Mouse (Mus musculus): Measurements from ENCODE around the gene Xpo6. TPM values are rescaled to one million over a fixed set of nuclear protein-coding genes. Genes with fewer than 3 reads are reported as not detected.
A peak's percentile ranks its signal among the peaks of the same experiment; 100 is the strongest.

Xpo6 gene
- polyA plus RNA-seq, 1 experiment from 2014 or later: 39.8 TPM

DNA sequence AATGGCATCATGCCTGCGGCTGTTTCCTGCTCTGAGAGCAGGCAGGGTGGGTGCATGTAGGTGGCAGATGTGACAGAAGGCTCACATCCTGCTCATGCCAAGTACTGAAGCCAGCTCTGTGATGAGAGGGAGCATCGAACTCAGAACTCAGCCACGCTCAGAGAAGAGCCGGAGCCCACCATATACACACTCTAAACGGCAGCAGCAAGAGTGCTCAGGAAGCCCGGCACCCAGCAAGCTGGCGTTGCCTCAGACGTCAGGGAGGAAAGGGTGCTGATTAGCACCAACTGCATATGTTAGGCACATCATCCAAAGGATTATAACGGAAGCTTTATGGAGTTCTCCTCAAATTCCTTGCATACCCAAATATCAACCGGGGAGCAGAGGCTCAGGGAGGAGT, 112.7 kb downstream of the Xpo6 start:
- Histone ChIP-seq H3K4me2 (no peak overlapping the region), H3K27ac (no peak overlapping the region), H3K36me3 (no peaks in the 10 kb centered on the region), H3K4me1 (no peaks in the 10 kb centered on the region; the same call in 1 of the 2 replicates), H3K9me3 (replicated peaks) (no peaks in the 10 kb centered on the region), H3K27me3 (replicated peaks) (peaks cover 53% of the 10 kb centered on the region), H3K9ac (no peak overlapping the region), H3K4me3 (no peak overlapping the region)
- no peak for ATAC-seq
- 67% methylated on average over 10 of the region's 10 CpGs for WGBS (ENCODE audit: insufficient replicate concordance)

- Histone ChIP-seq H3K9me3 (replicated peaks) (no peaks in the 10 kb centered on the region), H3K36me3 (no peaks in the 10 kb centered on the region), H3K4me2 (no peak overlapping the region), H3K9ac (no peak overlapping the region), H3K4me3 (no peak overlapping the region), H3K27ac (no peak overlapping the region), H3K4me1 (no peaks in the 10 kb centered on the region; the same call in 1 of the 2 replicates), H3K27me3 (replicated peaks) (peaks cover 66% of the 10 kb centered on the region)
- no peak for ATAC-seq
- 44% methylated on average over 6 of the region's 6 CpGs for WGBS (ENCODE audit: insufficient replicate concordance)
Measured at GRCm38 (mm10) chr7:126086321-126086741, 114.0 kb downstream of the Xpo6 start.

DNA sequence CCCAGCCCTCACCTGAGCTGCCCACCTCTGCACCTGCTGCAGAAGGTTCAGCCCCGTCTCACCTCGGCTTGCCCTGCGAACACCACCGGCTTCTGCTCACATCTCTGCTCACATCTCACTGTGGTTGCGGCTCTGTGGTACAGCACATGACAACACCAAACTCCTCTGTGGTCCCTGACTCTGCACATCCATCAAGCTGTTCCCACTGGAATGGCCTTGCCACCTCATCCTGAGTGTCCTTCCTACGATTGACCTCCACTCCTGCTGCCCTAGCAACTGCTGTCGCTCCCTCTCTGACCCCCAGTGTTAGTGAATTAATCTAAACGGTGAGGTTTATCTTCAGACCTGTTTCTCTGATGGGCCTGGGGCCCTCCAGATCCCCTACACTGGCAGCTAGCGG, 115.1 kb downstream of the Xpo6 start:
- WGBS (ENCODE audit: insufficient replicate concordance): 76% methylated on average over 9 of the region's 9 CpGs
- Histone ChIP-seq H3K27me3 (replicated peaks) (peaks cover 78% of the 10 kb centered on the region), H3K9me3 (replicated peaks) (no peaks in the 10 kb centered on the region), H3K27ac (no peak overlapping the region), H3K4me3 (no peak overlapping the region), H3K4me1 (no peaks in the 10 kb centered on the region; the same call in 1 of the 2 replicates), H3K9ac (no peak overlapping the region), H3K4me2 (no peak overlapping the region), H3K36me3 (no peaks in the 10 kb centered on the region)
- no peak for ATAC-seq

DNA sequence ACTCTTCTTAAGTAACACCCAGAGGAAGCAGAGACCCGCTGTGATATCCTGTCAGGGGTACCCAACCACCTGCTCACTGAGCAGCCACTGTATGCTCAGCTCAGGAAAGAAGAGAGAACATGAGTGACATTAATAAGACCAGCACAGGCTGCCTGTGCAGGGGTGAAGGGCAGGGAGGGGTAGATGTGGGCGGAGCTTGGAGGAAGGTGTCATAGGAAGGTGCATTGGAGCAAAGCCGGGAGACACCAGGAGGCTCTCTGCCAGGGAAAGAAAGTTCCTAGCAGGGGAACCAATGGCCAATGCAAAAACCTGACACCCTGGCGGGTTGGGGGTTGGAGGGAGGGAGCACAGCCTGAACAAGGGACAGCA, 116.3 kb downstream of the Xpo6 start:
- H3K4me2 ChIP-seq: no peak overlapping the region
- 19% methylated on average over 4 of the region's 4 CpGs for WGBS (ENCODE audit: insufficient replicate concordance)
- H3K27me3 ChIP-seq (replicated peaks): peaks cover 90% of the 10 kb centered on the region
- no peak overlapping the region for H3K4me3 ChIP-seq
- no peak for ATAC-seq
- H3K9me3 ChIP-seq (replicated peaks): no peaks in the 10 kb centered on the region
- no peak overlapping the region for H3K9ac ChIP-seq
- H3K36me3 ChIP-seq: no peaks in the 10 kb centered on the region
- no peak overlapping the region for H3K27ac ChIP-seq
- H3K4me1 ChIP-seq: no peaks in the 10 kb centered on the region; the same call in 1 of the 2 replicates

GRCm38 (mm10) chr7:126083341-126083979, 116.8 kb downstream of the Xpo6 start:
- 17% methylated on average over 9 of the region's 9 CpGs for WGBS (ENCODE audit: insufficient replicate concordance)
- no peaks in the 10 kb centered on the region; the same call in 1 of the 2 replicates for H3K4me1 ChIP-seq
- no peak overlapping the region for H3K9ac ChIP-seq
- no peak overlapping the region for H3K27ac ChIP-seq
- H3K9me3 ChIP-seq (replicated peaks): no peaks in the 10 kb centered on the region
- no peaks in the 10 kb centered on the region for H3K36me3 ChIP-seq
- H3K4me3 ChIP-seq: no peak overlapping the region
- no peak overlapping the region for H3K4me2 ChIP-seq
- no peak for ATAC-seq
- peaks cover 95% of the 10 kb centered on the region for H3K27me3 ChIP-seq (replicated peaks)

DNA sequence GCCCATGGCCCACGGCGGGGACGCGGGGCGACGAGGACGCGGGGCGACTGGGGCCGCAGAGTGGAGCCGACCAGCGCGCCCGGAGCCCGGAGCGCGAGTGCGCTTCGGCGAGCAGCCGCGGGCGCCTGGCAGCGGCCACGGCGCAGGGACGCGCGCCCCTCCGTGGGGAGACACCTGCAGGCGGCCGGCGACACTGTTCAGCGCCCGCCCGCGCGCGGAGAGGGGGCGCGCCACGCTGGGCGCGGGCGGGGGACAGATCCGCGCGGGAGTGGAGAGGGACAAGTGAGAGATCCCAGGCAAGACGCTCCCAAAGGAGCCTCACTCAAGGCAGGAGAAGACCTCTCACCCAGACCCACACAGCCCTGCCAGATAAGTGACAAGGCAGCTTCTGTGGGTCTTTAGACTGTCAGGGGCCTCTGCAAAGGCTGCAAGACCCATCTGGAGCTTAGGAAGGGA, 118.0 kb downstream of the Xpo6 start, which contains the start of gene Gsg1l:
Gsg1l (minus strand) TSS at position 126 of the 456 bp plus-strand sequence.
- no peak for ATAC-seq
- Histone ChIP-seq H3K27ac (no peak within 1 kb of the TSS), H3K4me1 (no peaks in the 10 kb centered on the region; the same call in 1 of the 2 replicates), H3K9ac (no peak within 1 kb of the TSS), H3K4me2 (peak within 1 kb of the TSS; percentile 64), H3K4me3 (peak within 1 kb of the TSS; percentile 42), H3K27me3 (replicated peaks) (peaks cover 98% of the 10 kb centered on the region), H3K36me3 (no peaks in the 10 kb centered on the region), H3K9me3 (replicated peaks) (no peaks in the 10 kb centered on the region)
- WGBS (ENCODE audit: insufficient replicate concordance): 3% methylated on average over 49 of the region's 49 CpGs

- Histone ChIP-seq H3K9me3 (replicated peaks) (no peaks in the 10 kb centered on the region), H3K27me3 (replicated peaks) (peaks cover 98% of the 10 kb centered on the region), H3K36me3 (no peaks in the 10 kb centered on the region), H3K4me1 (no peaks in the 10 kb centered on the region; the same call in 1 of the 2 replicates), H3K4me2 (peak overlapping the region; percentile 64), H3K27ac (no peak overlapping the region), H3K9ac (no peak overlapping the region), H3K4me3 (peak overlapping the region; percentile 42)
- WGBS (ENCODE audit: insufficient replicate concordance): 2% methylated on average over 80 of the region's 80 CpGs
- no peak for ATAC-seq
Measured at GRCm38 (mm10) chr7:126081727-126082285, 118.5 kb downstream of the Xpo6 start.

DNA sequence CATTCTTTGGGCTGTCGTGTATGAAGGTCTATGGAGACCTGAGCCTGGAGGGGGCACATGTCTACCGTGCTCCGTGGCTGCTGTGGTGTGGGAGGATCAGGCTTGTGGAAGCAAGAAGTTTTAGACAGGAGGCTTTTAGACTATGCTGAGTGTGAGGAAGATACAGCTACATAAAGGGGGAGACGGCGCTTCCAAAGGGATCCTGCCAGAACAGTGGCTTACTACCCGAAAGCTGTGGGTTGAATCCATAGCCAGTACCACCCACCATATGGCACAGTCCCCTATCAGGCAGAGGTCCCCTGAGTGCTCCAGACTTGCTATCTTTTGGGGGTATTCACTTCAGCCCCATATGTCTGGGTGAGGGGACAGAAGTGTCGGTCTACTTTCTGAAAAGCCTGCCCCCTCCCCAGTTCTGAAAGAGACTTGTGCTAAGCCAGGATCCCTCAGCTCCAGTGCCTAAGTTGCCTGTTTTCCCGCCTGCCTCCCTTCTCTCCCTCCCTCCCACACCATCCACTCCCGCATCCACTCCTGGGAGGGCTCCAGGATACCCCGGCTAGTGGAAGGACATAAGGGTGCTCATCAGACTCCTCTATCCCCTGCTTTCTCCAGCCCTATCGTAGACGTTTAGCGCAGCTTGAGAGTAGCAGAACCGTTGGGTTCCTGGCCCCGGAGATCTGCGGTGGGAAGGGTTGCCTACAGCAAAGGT, 119.2 kb downstream of the Xpo6 start:
- WGBS (ENCODE audit: insufficient replicate concordance): 17% methylated on average over 16 of the region's 16 CpGs
- no peak overlapping the region for H3K9ac ChIP-seq
- ATAC-seq: no peak
- peak overlapping the region; percentile 64 for H3K4me2 ChIP-seq
- no peaks in the 10 kb centered on the region; the same call in 1 of the 2 replicates for H3K4me1 ChIP-seq
- H3K9me3 ChIP-seq (replicated peaks): no peaks in the 10 kb centered on the region
- H3K36me3 ChIP-seq: no peaks in the 10 kb centered on the region
- no peak overlapping the region for H3K27ac ChIP-seq
- peak overlapping the region; percentile 42 for H3K4me3 ChIP-seq
- peaks cover 94% of the 10 kb centered on the region for H3K27me3 ChIP-seq (replicated peaks)

GRCm38 (mm10) chr7:126076935-126077334, 123.4 kb downstream of the Xpo6 start:
- Histone ChIP-seq H3K27me3 (replicated peaks) (peaks cover 60% of the 10 kb centered on the region), H3K27ac (no peak overlapping the region), H3K4me3 (no peak overlapping the region), H3K9me3 (replicated peaks) (no peaks in the 10 kb centered on the region), H3K4me2 (no peak overlapping the region), H3K9ac (no peak overlapping the region), H3K4me1 (no peaks in the 10 kb centered on the region; the same call in 1 of the 2 replicates), H3K36me3 (no peaks in the 10 kb centered on the region)
- ATAC-seq: no peak
- 82% methylated on average over 1 of the region's 1 CpGs for WGBS (ENCODE audit: insufficient replicate concordance)

GRCm38 (mm10) chr7:126075058-126075457, 125.2 kb downstream of the Xpo6 start:
- H3K4me1 ChIP-seq: no peaks in the 10 kb centered on the region
- peaks cover 41% of the 10 kb centered on the region for H3K27me3 ChIP-seq (replicated peaks)
- ATAC-seq: no peak
- H3K9ac ChIP-seq: no peak overlapping the region
- WGBS (ENCODE audit: insufficient replicate concordance): 23% methylated on average over 9 of the region's 9 CpGs
- H3K4me2 ChIP-seq: no peak overlapping the region
- H3K4me3 ChIP-seq: no peak overlapping the region
- no peaks in the 10 kb centered on the region for H3K9me3 ChIP-seq (replicated peaks)
- no peak overlapping the region for H3K27ac ChIP-seq
- H3K36me3 ChIP-seq: no peaks in the 10 kb centered on the region

DNA sequence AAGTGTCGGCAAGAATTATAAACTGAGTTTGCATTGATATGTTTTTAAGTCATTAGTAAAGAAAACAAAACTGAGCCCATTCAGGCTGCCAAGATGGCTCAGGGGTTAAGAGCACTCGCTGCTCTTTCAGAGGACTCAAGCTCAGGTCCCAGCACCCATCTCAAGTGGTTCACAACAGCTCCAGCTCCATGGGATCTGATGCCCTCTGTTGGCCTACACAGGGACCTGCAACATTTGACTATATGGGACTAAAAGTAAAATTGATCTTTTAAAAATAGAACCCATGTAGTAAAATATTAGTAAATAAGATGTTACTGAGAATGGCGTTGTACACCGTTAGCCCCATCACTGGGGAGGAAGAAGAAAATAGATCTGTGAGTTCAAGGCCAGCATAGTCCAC, 130.0 kb downstream of the Xpo6 start:
- Histone ChIP-seq H3K9me3 (replicated peaks) (no peaks in the 10 kb centered on the region), H3K27ac (no peak overlapping the region), H3K27me3 (replicated peaks) (peaks cover 21% of the 10 kb centered on the region), H3K9ac (no peak overlapping the region), H3K4me1 (no peaks in the 10 kb centered on the region), H3K4me3 (no peak overlapping the region), H3K4me2 (no peak overlapping the region), H3K36me3 (no peaks in the 10 kb centered on the region)
- ATAC-seq: no peak
- 76% methylated on average over 4 of the region's 4 CpGs for WGBS (ENCODE audit: insufficient replicate concordance)

GRCm38 (mm10) chr7:126066777-126067176, 133.5 kb downstream of the Xpo6 start:
- no peak overlapping the region for H3K27ac ChIP-seq
- ATAC-seq: no peak
- WGBS (ENCODE audit: insufficient replicate concordance): 47% methylated on average over 14 of the region's 14 CpGs

More at GRCm38 (mm10) chr7:126066777-126067176, 133.5 kb downstream of the Xpo6 start:
- Histone ChIP-seq H3K27me3 (replicated peaks) (peaks cover 43% of the 10 kb centered on the region), H3K9me3 (replicated peaks) (no peaks in the 10 kb centered on the region; the same call in 1 of the 2 replicates), H3K36me3 (no peaks in the 10 kb centered on the region), H3K9ac (no peak overlapping the region), H3K4me2 (no peak overlapping the region), H3K4me3 (no peak overlapping the region), H3K4me1 (no peaks in the 10 kb centered on the region)

Measured in liver, embryonic 12.5 days (tissue).